Mouse (Mus musculus): ENCODE measurements around the gene Tbc1d30. TPM values are rescaled to one million over a fixed set of nuclear protein-coding genes. Genes with fewer than 3 reads are reported as not detected.

Tbc1d30 gene
- polyA plus RNA-seq, 1 experiment from 2014 or later = 16.6 TPM

GRCm38 (mm10) chr10:121297054-121297701 lies 53.9 kb downstream of the Tbc1d30 start:
- Histone ChIP-seq H3K36me3 (ENCODE audit: control insufficient read depth, insufficient read depth, low read length) (peaks cover 51% of the 10 kb centered on the region), H3K27me3 (ENCODE audit: control insufficient read depth, insufficient read depth, low read length) (no peaks in the 10 kb centered on the region), H3K4me3 (replicated peaks; ENCODE audit: low read depth, low read length) (0 out of 2 replicates have a peak overlapping the region, but pooled peaks have one; percentile 3), H3K27ac (replicated peaks; ENCODE audit: low read depth, low read length) (0 out of 2 replicates have a peak overlapping the region, but pooled peaks have one; percentile 8), H3K9ac (replicated peaks; ENCODE audit: low read length) (no peak overlapping the region; the same call in 1 of the 2 replicates), H3K4me2 (ENCODE audit: low read length) (peak overlapping the region; percentile 39), H3K9me3 (ENCODE audit: control insufficient read depth, low read length) (no peaks in the 10 kb centered on the region), H3K4me1 (ENCODE audit: control insufficient read depth, insufficient read depth, low read length) (0 out of 2 replicates have a peak, but pooled peaks cover 4% of the 10 kb centered on the region)
- 43% methylated on average over 25 of the region's 25 CpGs for WGBS
- ATAC-seq (ENCODE audit: low FRiP score, low TSS enrichment) (no peak), DNase-seq (peak; percentile 66)

- Histone ChIP-seq H3K27ac (replicated peaks; ENCODE audit: low read depth, low read length) (no peak overlapping the region), H3K4me2 (ENCODE audit: low read length) (no peak overlapping the region), H3K4me1 (ENCODE audit: control insufficient read depth, insufficient read depth, low read length) (peaks cover 15% of the 10 kb centered on the region), H3K9me3 (ENCODE audit: control insufficient read depth, low read length) (no peaks in the 10 kb centered on the region), H3K9ac (replicated peaks; ENCODE audit: low read length) (no peak overlapping the region), H3K27me3 (ENCODE audit: control insufficient read depth, insufficient read depth, low read length) (no peaks in the 10 kb centered on the region), H3K4me3 (replicated peaks; ENCODE audit: low read depth, low read length) (no peak overlapping the region), H3K36me3 (ENCODE audit: control insufficient read depth, insufficient read depth, low read length) (peaks cover 42% of the 10 kb centered on the region)
- DNase-seq (no peak), ATAC-seq (ENCODE audit: low FRiP score, low TSS enrichment) (no peak)
- 88% methylated on average over 16 of the region's 16 CpGs for WGBS
Observed at GRCm38 (mm10) chr10:121294471-121294870, 56.6 kb downstream of the Tbc1d30 start.

DNA sequence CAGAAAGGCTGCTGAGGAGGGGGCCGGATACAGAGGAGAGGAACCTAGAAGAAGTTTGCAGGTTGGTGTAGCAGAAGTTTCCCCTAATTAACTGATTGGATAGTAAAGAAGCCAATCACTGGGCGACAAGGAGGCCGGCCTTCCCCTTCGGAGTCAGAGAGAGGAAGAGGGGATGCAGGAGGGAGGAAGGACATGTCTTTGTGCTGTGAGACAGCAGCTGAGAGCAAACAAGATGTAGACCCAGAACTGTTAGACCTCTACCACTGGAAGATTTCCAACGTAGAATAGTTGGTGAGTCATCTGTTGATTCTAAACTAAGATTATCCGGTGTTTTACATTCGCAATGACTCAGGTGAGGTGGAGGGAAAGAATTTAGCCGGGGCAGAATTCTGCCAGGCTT lies 57.2 kb downstream of the Tbc1d30 start:
- Histone ChIP-seq H3K27ac (replicated peaks; ENCODE audit: low read depth, low read length) (no peak overlapping the region), H3K9me3 (ENCODE audit: control insufficient read depth, low read length) (no peaks in the 10 kb centered on the region), H3K36me3 (ENCODE audit: control insufficient read depth, insufficient read depth, low read length) (peaks cover 42% of the 10 kb centered on the region), H3K4me3 (replicated peaks; ENCODE audit: low read depth, low read length) (no peak overlapping the region), H3K27me3 (ENCODE audit: control insufficient read depth, insufficient read depth, low read length) (no peaks in the 10 kb centered on the region), H3K4me1 (ENCODE audit: control insufficient read depth, insufficient read depth, low read length) (peaks cover 15% of the 10 kb centered on the region), H3K9ac (replicated peaks; ENCODE audit: low read length) (no peak overlapping the region), H3K4me2 (ENCODE audit: low read length) (no peak overlapping the region)
- ATAC-seq (ENCODE audit: low FRiP score, low TSS enrichment) = no peak
- DNase-seq = no peak
- 75% methylated on average over 8 of the region's 8 CpGs for WGBS

DNA sequence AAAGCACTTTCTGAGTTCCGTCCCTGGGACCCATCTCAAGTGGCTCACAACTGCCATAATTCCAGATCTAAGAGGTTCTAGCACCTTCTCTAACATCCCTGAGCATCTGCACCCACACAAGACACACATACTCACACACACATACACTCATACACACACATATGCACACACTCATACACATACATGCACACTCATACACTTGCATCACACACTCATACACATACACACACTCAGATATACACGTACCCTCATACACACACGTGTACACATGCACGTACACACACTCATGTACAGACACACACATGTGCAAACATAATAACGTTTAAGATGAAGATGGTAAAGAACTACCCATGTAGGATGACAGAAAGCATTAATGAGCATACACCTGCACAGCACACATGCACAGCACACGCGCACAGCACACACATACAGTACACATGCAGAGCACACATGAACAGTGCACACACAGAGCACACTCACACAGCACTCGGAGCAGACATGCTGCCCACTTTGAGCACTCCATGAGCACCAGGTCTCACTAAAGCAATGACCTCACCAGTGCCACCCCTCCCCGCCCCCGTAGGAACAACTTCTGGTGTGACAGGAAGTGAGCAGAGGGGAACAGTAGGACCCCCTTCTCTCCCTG lies 59.7 kb downstream of the Tbc1d30 start:
- H3K36me3 ChIP-seq (ENCODE audit: control insufficient read depth, insufficient read depth, low read length) = peaks cover 49% of the 10 kb centered on the region
- H3K9me3 ChIP-seq (ENCODE audit: control insufficient read depth, low read length) = no peaks in the 10 kb centered on the region
- H3K9ac ChIP-seq (replicated peaks; ENCODE audit: low read length) = no peak overlapping the region
- 88% methylated on average over 10 of the region's 10 CpGs for WGBS
- ATAC-seq (ENCODE audit: low FRiP score, low TSS enrichment) (peak; percentile 42; the same call in 1 of the 2 replicates), DNase-seq (no peak)
- H3K4me1 ChIP-seq (ENCODE audit: control insufficient read depth, insufficient read depth, low read length) = peaks cover 11% of the 10 kb centered on the region
- peak overlapping the region; percentile 42 for H3K4me2 ChIP-seq (ENCODE audit: low read length)
- peak overlapping the region; percentile 74 for H3K27ac ChIP-seq (replicated peaks; ENCODE audit: low read depth, low read length)
- no peak overlapping the region; the same call in 1 of the 2 replicates for H3K4me3 ChIP-seq (replicated peaks; ENCODE audit: low read depth, low read length)
- H3K27me3 ChIP-seq (ENCODE audit: control insufficient read depth, insufficient read depth, low read length) = no peaks in the 10 kb centered on the region

- Histone ChIP-seq H3K4me2 (ENCODE audit: low read length) (peak overlapping the region; percentile 42), H3K27me3 (ENCODE audit: control insufficient read depth, insufficient read depth, low read length) (no peaks in the 10 kb centered on the region), H3K27ac (replicated peaks; ENCODE audit: low read depth, low read length) (peak overlapping the region; percentile 74), H3K9me3 (ENCODE audit: control insufficient read depth, low read length) (no peaks in the 10 kb centered on the region), H3K4me3 (replicated peaks; ENCODE audit: low read depth, low read length) (no peak overlapping the region; the same call in 1 of the 2 replicates), H3K9ac (replicated peaks; ENCODE audit: low read length) (peak overlapping the region; percentile 31; the same call in 1 of the 2 replicates), H3K4me1 (ENCODE audit: control insufficient read depth, insufficient read depth, low read length) (peaks cover 11% of the 10 kb centered on the region), H3K36me3 (ENCODE audit: control insufficient read depth, insufficient read depth, low read length) (peaks cover 48% of the 10 kb centered on the region)
- ATAC-seq (ENCODE audit: low FRiP score, low TSS enrichment) = peak; percentile 81
- peak; percentile 79 for DNase-seq
- WGBS = 15% methylated on average over 20 of the region's 20 CpGs
Observed at GRCm38 (mm10) chr10:121290682-121291078, 60.4 kb downstream of the Tbc1d30 start.

DNA sequence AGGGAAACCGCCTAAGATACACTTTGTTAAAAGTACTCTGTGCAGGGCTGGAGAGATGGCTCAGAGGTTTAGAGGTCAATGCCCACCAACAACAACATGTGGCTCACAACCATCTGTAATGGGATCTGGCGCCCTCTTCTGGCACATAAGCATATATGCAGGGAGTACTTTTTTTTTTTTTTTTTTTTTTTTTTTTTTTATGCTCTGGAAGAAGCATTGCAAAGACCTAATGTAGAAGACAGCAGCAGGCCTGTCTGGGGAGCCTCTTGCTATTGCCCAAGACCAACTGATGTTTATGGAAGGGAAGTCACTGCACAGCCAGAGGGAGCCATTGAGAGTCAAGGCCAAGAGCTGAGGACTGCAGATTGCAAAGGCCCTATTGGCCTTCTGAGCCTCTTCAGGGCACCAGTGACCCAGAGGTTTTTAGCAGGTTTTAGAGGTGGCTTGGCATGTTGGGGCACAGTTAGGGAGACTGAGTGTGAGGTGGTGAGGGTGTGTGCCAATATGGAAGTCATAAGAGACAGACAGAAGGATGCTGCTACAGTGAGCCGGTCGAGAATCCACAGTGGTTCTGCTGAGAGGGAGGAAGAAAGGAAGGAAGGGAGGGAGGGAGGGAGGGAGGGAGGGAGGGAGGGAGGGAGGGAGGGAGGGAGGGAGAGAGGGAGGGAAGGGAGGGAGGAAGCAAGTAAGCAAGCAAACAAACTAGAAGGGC lies 61.0 kb downstream of the Tbc1d30 start:
- Histone ChIP-seq H3K36me3 (ENCODE audit: control insufficient read depth, insufficient read depth, low read length) (peaks cover 46% of the 10 kb centered on the region), H3K9ac (replicated peaks; ENCODE audit: low read length) (no peak overlapping the region), H3K4me1 (ENCODE audit: control insufficient read depth, insufficient read depth, low read length) (peaks cover 11% of the 10 kb centered on the region), H3K9me3 (ENCODE audit: control insufficient read depth, low read length) (no peaks in the 10 kb centered on the region), H3K4me2 (ENCODE audit: low read length) (peak overlapping the region; percentile 42), H3K27me3 (ENCODE audit: control insufficient read depth, insufficient read depth, low read length) (no peaks in the 10 kb centered on the region), H3K27ac (replicated peaks; ENCODE audit: low read depth, low read length) (peak overlapping the region; percentile 74), H3K4me3 (replicated peaks; ENCODE audit: low read depth, low read length) (no peak overlapping the region)
- 57% methylated on average over 4 of the region's 4 CpGs for WGBS
- DNase-seq (peak; percentile 51), ATAC-seq (ENCODE audit: low FRiP score, low TSS enrichment) (peak; percentile 46; the same call in 1 of the 2 replicates)

GRCm38 (mm10) chr10:121282926-121283325 lies 68.2 kb downstream of the Tbc1d30 start:
- H3K9ac ChIP-seq (replicated peaks; ENCODE audit: low read length) = no peak overlapping the region
- H3K27me3 ChIP-seq (ENCODE audit: control insufficient read depth, insufficient read depth, low read length) = no peaks in the 10 kb centered on the region
- no peak for ATAC-seq (ENCODE audit: low FRiP score, low TSS enrichment)
- peaks cover 36% of the 10 kb centered on the region for H3K36me3 ChIP-seq (ENCODE audit: control insufficient read depth, insufficient read depth, low read length)
- no peaks in the 10 kb centered on the region for H3K9me3 ChIP-seq (ENCODE audit: control insufficient read depth, low read length)
- H3K27ac ChIP-seq (replicated peaks; ENCODE audit: low read depth, low read length) = no peak overlapping the region
- no peaks in the 10 kb centered on the region for H3K4me1 ChIP-seq (ENCODE audit: control insufficient read depth, insufficient read depth, low read length)
- H3K4me3 ChIP-seq (replicated peaks; ENCODE audit: low read depth, low read length) = no peak overlapping the region
- DNase-seq = no peak
- no peak overlapping the region for H3K4me2 ChIP-seq (ENCODE audit: low read length)
- 81% methylated on average over 6 of the region's 6 CpGs for WGBS

GRCm38 (mm10) chr10:121282436-121282835 lies 68.6 kb downstream of the Tbc1d30 start:
- H3K36me3 ChIP-seq (ENCODE audit: control insufficient read depth, insufficient read depth, low read length) = peaks cover 36% of the 10 kb centered on the region
- no peak for ATAC-seq (ENCODE audit: low FRiP score, low TSS enrichment)
- H3K4me2 ChIP-seq (ENCODE audit: low read length) = no peak overlapping the region
- no peaks in the 10 kb centered on the region for H3K4me1 ChIP-seq (ENCODE audit: control insufficient read depth, insufficient read depth, low read length)
- no peak overlapping the region for H3K9ac ChIP-seq (replicated peaks; ENCODE audit: low read length)
- no peak overlapping the region for H3K27ac ChIP-seq (replicated peaks; ENCODE audit: low read depth, low read length)
- H3K4me3 ChIP-seq (replicated peaks; ENCODE audit: low read depth, low read length) = no peak overlapping the region
- DNase-seq = no peak
- 85% methylated on average over 11 of the region's 11 CpGs for WGBS
- no peaks in the 10 kb centered on the region for H3K9me3 ChIP-seq (ENCODE audit: control insufficient read depth, low read length)
- no peaks in the 10 kb centered on the region for H3K27me3 ChIP-seq (ENCODE audit: control insufficient read depth, insufficient read depth, low read length)

All from midbrain, embryonic 14.5 days (tissue).